11 mouse cellular contexts compared by ENCODE assay signal in genomic region chr7:143122191-143122590, GRCm38 (mm10). TPM values are rescaled to one million over a fixed set of nuclear protein-coding genes. Genes with fewer than 3 reads are reported as not detected.
DNase-seq lines count a peak whose midpoint lies in the region; ATAC-seq lines count a peak whose summit lies in the region.
"Had no signal": no experiment of that assay in that cellular context is flagged by ENCODE, and none has a peak within 500 bp of the region (broad histone marks: within the 10 kb centered on the region; RNA-seq: fewer than 3 reads in every experiment).

No protein-coding gene starts in this region.

- H3K36me3 ChIP-seq in hindbrain, embryonic 10.5 days = no peaks in the 10 kb centered on the region
- no peaks in the 10 kb centered on the region for H3K36me3 ChIP-seq in hindbrain, embryonic 16.5 days (ENCODE audit: control insufficient read depth, insufficient read depth, low read length)

- intact Hi-C loops in heart, postnatal 14 days (cut with DNase I) = no loop called here

- ATAC-seq in hindbrain, embryonic 16.5 days = no peak

- H3K4me3 ChIP-seq in hindbrain, embryonic 10.5 days = no peak overlapping the region
- H3K4me3 ChIP-seq in hindbrain, embryonic 16.5 days (ENCODE audit: low read length) = no peak overlapping the region

- no peaks in the 10 kb centered on the region for H3K9me3 ChIP-seq in hindbrain, embryonic 10.5 days
- H3K9me3 ChIP-seq in hindbrain, embryonic 16.5 days (ENCODE audit: control insufficient read depth, low read length) = no peaks in the 10 kb centered on the region

- no peak for DNase-seq in hindbrain, embryonic 10.5 days (ENCODE audit: low spot score)
- peak; percentile 87 for DNase-seq in adrenal gland, postnatal 14 days
- DNase-seq in heart, postnatal 14 days = peak; percentile 73 to 82
- peak; percentile 29 for DNase-seq in lung, postnatal 10 days
- DNase-seq in gastrocnemius, postnatal 10 days = no peak
- no peak for DNase-seq in spleen, postnatal 36 days (ENCODE audit: low spot score in 2 of 2)
- DNase-seq in left cerebral cortex, adult 8-10 months (ENCODE audit: low spot score in 2 of 2) = no peak
- DNase-seq: cerebellum, postnatal 10 days; thymus, postnatal 36 days had no signal

- H3K4me2 ChIP-seq in hindbrain, embryonic 16.5 days (ENCODE audit: low read length) = no peak overlapping the region

- 81% methylated on average over 5 of the region's 5 CpGs for WGBS in hindbrain, embryonic 10.5 days
- 82% methylated on average over 5 of the region's 5 CpGs for WGBS in hindbrain, embryonic 16.5 days

- peaks cover 8% of the 10 kb centered on the region; the same call in 1 of the 2 replicates for H3K27me3 ChIP-seq in hindbrain, embryonic 10.5 days (ENCODE audit: insufficient read depth, poor library complexity, severe bottlenecking)
- no peaks in the 10 kb centered on the region for H3K27me3 ChIP-seq in hindbrain, embryonic 16.5 days (replicated peaks; ENCODE audit: control insufficient read depth, insufficient read depth, low read length)

- peak overlapping the region; percentile 66 for H3K27ac ChIP-seq in hindbrain, embryonic 10.5 days
- H3K27ac ChIP-seq in hindbrain, embryonic 16.5 days (ENCODE audit: low read depth, low read length) = no peak overlapping the region

- peaks cover 60% of the 10 kb centered on the region for H3K4me1 ChIP-seq in hindbrain, embryonic 10.5 days (replicated peaks)
- peaks cover 6% of the 10 kb centered on the region; the same call in 1 of the 2 replicates for H3K4me1 ChIP-seq in hindbrain, embryonic 16.5 days (ENCODE audit: control insufficient read depth, insufficient read depth, low read depth, low read length)

- no peak overlapping the region for H3K9ac ChIP-seq in hindbrain, embryonic 16.5 days (ENCODE audit: low read depth, low read length)

RNA-seq across cellular contexts. Expression of gene Kcnq1, which starts 16.0 kb away (rescaled TPM):
- 0.98 and 2.3 TPM in 2 replicates for polyA plus RNA-seq in hindbrain, embryonic 10.5 days (2016; fragmentation: Nextera tagmentation; extraction: Ambion mirVana)
- 1.3 and 2.2 TPM in 2 replicates for polyA plus RNA-seq in hindbrain, embryonic 16.5 days (2015; fragmentation: Nextera tagmentation; extraction: Ambion mirVana)
- 4.4 and 6.1 TPM in 2 replicates for total RNA-seq in adrenal gland, postnatal 14 days (2021)
- total RNA-seq in heart, postnatal 14 days (2021) = 10 to 100 TPM; 32.1 to 32.5 TPM
- 1 to 10 TPM; 1.6 to 1.9 TPM for total RNA-seq in gastrocnemius, postnatal 10 days (2021)
- total RNA-seq in left cerebral cortex, adult 8-10 months (2022) = 1 to 10 TPM in 2 of 4 experiments, under 1 TPM in 2; 0.21 to 1.1 (median 0.86) TPM
- total RNA-seq: megakaryocyte, adult 5-6 weeks had no signal

RNA-seq across cellular contexts. Expression of gene Trpm5, which starts 27.7 kb away (rescaled TPM):
- 0.55 and 0.71 TPM in 2 replicates for polyA plus RNA-seq in hindbrain, embryonic 10.5 days (2016; fragmentation: Nextera tagmentation; extraction: Ambion mirVana)
- 2.1 and 3.2 TPM in 2 replicates for polyA plus RNA-seq in hindbrain, embryonic 16.5 days (2015; fragmentation: Nextera tagmentation; extraction: Ambion mirVana)
- 0.59 and 0.68 TPM in 2 replicates for total RNA-seq in adrenal gland, postnatal 14 days (2021)
- total RNA-seq in heart, postnatal 14 days (2021) = under 1 TPM; 0.12 TPM
- total RNA-seq in gastrocnemius, postnatal 10 days (2021) = 1 to 10 TPM; 1.2 to 2.8 TPM
- total RNA-seq in left cerebral cortex, adult 8-10 months (2022) = not detected
- total RNA-seq: megakaryocyte, adult 5-6 weeks had no signal

RNA-seq across cellular contexts. Expression of gene Tssc4, which starts 53.1 kb away (rescaled TPM):
- 130 and 134 TPM in 2 replicates for polyA plus RNA-seq in hindbrain, embryonic 10.5 days (2016; fragmentation: Nextera tagmentation; extraction: Ambion mirVana)
- polyA plus RNA-seq in hindbrain, embryonic 16.5 days (2015; fragmentation: Nextera tagmentation; extraction: Ambion mirVana) = 97.4 and 98.7 TPM in 2 replicates
- 32.2 and 33.3 TPM in 2 replicates for total RNA-seq in adrenal gland, postnatal 14 days (2021)
- 10 to 100 TPM; 19.0 to 20.7 TPM for total RNA-seq in heart, postnatal 14 days (2021)
- total RNA-seq in gastrocnemius, postnatal 10 days (2021) = 10 to 100 TPM; 14.3 to 16.9 TPM
- total RNA-seq in left cerebral cortex, adult 8-10 months (2022) = 10 to 100 TPM; 37.0 to 42.1 (median 39.8) TPM

Comparison
In these comparisons a context has a peak if more than half of its experiments do, and no peak if none do; other contexts are left out.
1. DNase-seq: peak in adrenal gland, postnatal 14 days (single experiment), heart, postnatal 14 days (2 of 2) and lung, postnatal 10 days (single experiment); none in hindbrain, embryonic 10.5 days (single experiment), gastrocnemius, postnatal 10 days (single experiment), spleen, postnatal 36 days (0 of 2) and left cerebral cortex, adult 8-10 months (0 of 2).